Mouse (Mus musculus) liver, embryonic 15.5 days (tissue): Measurements from ENCODE around the gene Ehd4. TPM values are rescaled to one million over a fixed set of nuclear protein-coding genes. Genes with fewer than 3 reads are reported as not detected.

Source experiments
- ATAC-seq: fragments of 200-750 bp; cut with Nextera tagmentation; 2 replicates; pipeline ENCODE4 v1.8.0; 2017; ENCODE audit warnings: moderate number of reproducible peaks, mild to moderate bottlenecking, moderate library complexity; ENCODE audit not compliant: insufficient read depth
- H3K27ac ChIP-seq: fragments of 300-500 bp; sonication (generic); replicated peaks from 2 replicates; pipeline ENCODE4 v1.5.1; 2015; ENCODE audit warnings: mild to moderate bottlenecking, inconsistent platforms
- H3K27me3 ChIP-seq: fragments of 300-500 bp; sonication (generic); 2 replicates; pipeline ENCODE4 v1.6.1; 2015; ENCODE audit warnings: mild to moderate bottlenecking, inconsistent platforms
- H3K36me3 ChIP-seq: fragments of 300-500 bp; sonication (generic); replicated peaks from 2 replicates; pipeline ENCODE4 v1.6.1; 2015; ENCODE audit warnings: moderate library complexity, mild to moderate bottlenecking, inconsistent platforms
- H3K4me1 ChIP-seq: fragments of 300-500 bp; sonication (generic); replicated peaks from 2 replicates; pipeline ENCODE4 v1.6.1; 2015; ENCODE audit warnings: inconsistent platforms
- H3K4me2 ChIP-seq: fragments of 300-500 bp; sonication (generic); 2 replicates; pipeline ENCODE4 v1.6.1; 2015; ENCODE audit warnings: moderate library complexity, mild to moderate bottlenecking, inconsistent platforms
- H3K4me3 ChIP-seq: fragments of 300-500 bp; sonication (generic); replicated peaks from 2 replicates; pipeline ENCODE4 v1.5.1; 2015; ENCODE audit warnings: mild to moderate bottlenecking, inconsistent platforms
- H3K9ac ChIP-seq: fragments of 300-500 bp; sonication (generic); 2 replicates; pipeline ENCODE4 v1.6.1; 2015; ENCODE audit warnings: moderate library complexity, mild to moderate bottlenecking, inconsistent platforms
- H3K9me3 ChIP-seq: fragments of 300-500 bp; sonication (generic); replicated peaks from 2 replicates; pipeline ENCODE4 v1.6.1; 2016; ENCODE audit warnings: inconsistent platforms
- whole genome bisulfite sequencing: fragments of 180-500 bp; shearing (Covaris S2); methylation state at CpG from one replicate; pipeline ENCODE4 v1.1.7; 2015; ENCODE audit warnings: mixed read lengths; ENCODE audit not compliant: insufficient replicate concordance; 5-methylcytosine and 5-hydroxymethylcytosine counted together
- polyA plus RNA-seq: library from polyadenylated mRNA; unstranded; fragments of >200 nt; fragmentation: Nextera tagmentation; extraction: Ambion mirVana; gene quantifications from 2 replicates; pipeline ENCODE4 v1.2.1, GENCODE M21; 2015

Ehd4 gene
- polyA plus RNA-seq: 23.4 and 29.0 TPM in 2 replicates

- WGBS: 0% methylated on average over 53 of the region's 53 CpGs
- H3K4me3 ChIP-seq: peak within 1 kb of the TSS; percentile 84
- H3K4me2 ChIP-seq: peak within 1 kb of the TSS; percentile 100
- H3K4me1 ChIP-seq: peaks cover 22% of the 10 kb centered on the region
- H3K27me3 ChIP-seq: no peaks in the 10 kb centered on the region
- no peaks in the 10 kb centered on the region for H3K36me3 ChIP-seq
- ATAC-seq: peak; percentile 99
- peak within 1 kb of the TSS; percentile 88 for H3K9ac ChIP-seq
- no peaks in the 10 kb centered on the region for H3K9me3 ChIP-seq
- peak within 1 kb of the TSS; percentile 86 for H3K27ac ChIP-seq
These were observed at the start of gene Ehd4 for GRCm38 (mm10) chr2:120154361-120154894. Gene Ehd4, minus strand, starts transcription at chr2:120154606.

DNA sequence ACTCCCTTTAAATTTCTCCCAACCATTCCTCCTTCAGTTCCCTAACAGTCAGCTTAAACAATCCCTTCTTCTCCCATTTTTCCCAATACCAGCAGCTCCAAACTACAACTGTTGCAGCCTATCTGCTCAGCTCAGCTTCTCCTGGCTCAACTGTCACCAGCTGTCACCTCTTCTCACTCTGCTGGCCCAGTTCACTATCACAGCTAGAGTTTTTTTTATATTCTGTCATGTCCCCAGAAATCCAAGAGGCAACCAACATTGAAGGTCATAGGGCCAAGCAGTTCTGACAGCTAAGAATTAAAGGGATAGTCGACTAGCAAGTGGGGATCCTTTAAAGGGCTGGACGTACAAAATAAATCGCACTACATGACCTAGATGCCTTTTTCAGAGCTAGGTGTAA, 49.3 kb upstream of the Ehd4 start:
- Histone ChIP-seq H3K4me2 (no peak overlapping the region), H3K4me3 (no peak overlapping the region), H3K9me3 (no peaks in the 10 kb centered on the region), H3K4me1 (no peaks in the 10 kb centered on the region), H3K36me3 (no peaks in the 10 kb centered on the region), H3K27ac (no peak overlapping the region), H3K9ac (no peak overlapping the region), H3K27me3 (no peaks in the 10 kb centered on the region)
- WGBS: 43% methylated on average over 3 of the region's 3 CpGs
- no peak for ATAC-seq

DNA sequence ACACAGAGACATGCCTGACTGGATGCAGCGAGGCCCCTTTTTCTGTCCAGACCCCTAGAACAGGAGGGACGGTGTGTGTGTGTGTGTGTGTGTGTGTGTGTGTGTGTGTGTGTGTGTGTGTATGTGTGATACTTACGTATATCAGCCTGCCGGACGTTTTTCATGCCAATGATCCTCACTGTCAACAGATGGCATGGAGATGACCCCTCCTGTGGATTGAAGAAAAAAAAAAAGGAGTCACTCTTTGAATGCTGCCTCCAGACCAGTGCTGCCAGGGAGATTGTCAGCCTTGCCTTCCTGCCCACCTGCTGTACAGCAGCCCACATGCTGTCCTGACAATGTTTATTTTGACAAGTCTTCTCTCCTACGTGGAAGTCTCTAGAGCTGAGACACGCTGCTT, 45.7 kb upstream of the Ehd4 start:
- WGBS: 52% methylated on average over 7 of the region's 7 CpGs
- H3K4me3 ChIP-seq: no peak overlapping the region
- no peak overlapping the region for H3K4me2 ChIP-seq
- no peak overlapping the region for H3K27ac ChIP-seq
- no peaks in the 10 kb centered on the region for H3K9me3 ChIP-seq
- H3K27me3 ChIP-seq: no peaks in the 10 kb centered on the region
- no peaks in the 10 kb centered on the region for H3K36me3 ChIP-seq
- no peak overlapping the region for H3K9ac ChIP-seq
- no peaks in the 10 kb centered on the region for H3K4me1 ChIP-seq
- no peak for ATAC-seq

GRCm38 (mm10) chr2:120188174-120188573, 33.8 kb upstream of the Ehd4 start:
- Histone ChIP-seq H3K27ac (no peak overlapping the region), H3K4me2 (no peak overlapping the region), H3K36me3 (no peaks in the 10 kb centered on the region), H3K9ac (no peak overlapping the region), H3K9me3 (no peaks in the 10 kb centered on the region), H3K4me3 (no peak overlapping the region), H3K4me1 (no peaks in the 10 kb centered on the region), H3K27me3 (peaks cover 4% of the 10 kb centered on the region; the same call in 1 of the 2 replicates)
- 65% methylated on average over 4 of the region's 4 CpGs for WGBS
- no peak for ATAC-seq

- ATAC-seq: no peak
- H3K27me3 ChIP-seq: peaks cover 4% of the 10 kb centered on the region; the same call in 1 of the 2 replicates
- no peaks in the 10 kb centered on the region for H3K9me3 ChIP-seq
- no peaks in the 10 kb centered on the region for H3K4me1 ChIP-seq
- H3K27ac ChIP-seq: no peak overlapping the region
- H3K4me2 ChIP-seq: no peak overlapping the region
- no peaks in the 10 kb centered on the region for H3K36me3 ChIP-seq
- no peak overlapping the region for H3K9ac ChIP-seq
- WGBS: 72% methylated on average over 1 of the region's 1 CpGs
- H3K4me3 ChIP-seq: no peak overlapping the region
These were observed 33.2 kb upstream of the Ehd4 start for GRCm38 (mm10) chr2:120187583-120187982.

DNA sequence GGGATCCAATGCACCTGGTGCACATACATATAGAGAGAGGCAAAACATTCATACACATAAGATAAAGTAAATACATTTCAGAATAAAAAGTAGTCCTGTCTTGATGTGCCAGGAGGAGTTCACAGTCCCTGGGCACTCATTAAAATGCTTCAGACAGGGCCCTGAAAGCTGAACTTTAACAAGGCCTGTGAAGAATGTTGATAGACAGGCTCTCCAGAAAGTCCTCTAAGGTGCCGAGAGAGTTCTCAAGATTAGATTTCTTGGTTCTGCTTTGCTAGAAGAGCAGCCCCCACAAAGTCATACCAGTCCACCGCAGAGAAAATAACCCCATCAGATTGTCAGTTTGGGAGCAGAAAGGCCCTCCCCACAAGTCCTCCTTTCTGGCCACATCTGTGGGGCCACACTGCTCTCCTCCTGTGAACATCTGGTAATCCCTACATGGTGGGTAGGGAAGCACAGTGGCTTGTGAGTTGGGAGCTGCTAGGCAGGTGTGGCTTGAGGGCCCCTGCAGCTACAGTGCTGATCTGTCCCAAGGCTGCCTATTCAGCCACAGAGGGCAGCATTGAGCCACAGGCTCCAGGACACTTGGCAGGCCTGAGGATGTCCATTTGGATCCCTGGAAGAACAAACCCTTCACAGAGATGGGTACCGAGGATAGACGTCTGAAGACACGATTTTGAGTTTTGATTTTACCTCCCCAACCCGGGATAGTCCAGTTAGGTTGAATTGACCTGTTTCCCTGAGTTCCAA, 31.3 kb upstream of the Ehd4 start:
- H3K4me2 ChIP-seq: no peak overlapping the region
- no peak overlapping the region for H3K27ac ChIP-seq
- H3K4me3 ChIP-seq: no peak overlapping the region
- 67% methylated on average over 6 of the region's 6 CpGs for WGBS
- peaks cover 4% of the 10 kb centered on the region; the same call in 1 of the 2 replicates for H3K27me3 ChIP-seq
- H3K4me1 ChIP-seq: no peaks in the 10 kb centered on the region
- H3K9ac ChIP-seq: no peak overlapping the region
- H3K36me3 ChIP-seq: no peaks in the 10 kb centered on the region
- no peaks in the 10 kb centered on the region for H3K9me3 ChIP-seq
- no peak for ATAC-seq

DNA sequence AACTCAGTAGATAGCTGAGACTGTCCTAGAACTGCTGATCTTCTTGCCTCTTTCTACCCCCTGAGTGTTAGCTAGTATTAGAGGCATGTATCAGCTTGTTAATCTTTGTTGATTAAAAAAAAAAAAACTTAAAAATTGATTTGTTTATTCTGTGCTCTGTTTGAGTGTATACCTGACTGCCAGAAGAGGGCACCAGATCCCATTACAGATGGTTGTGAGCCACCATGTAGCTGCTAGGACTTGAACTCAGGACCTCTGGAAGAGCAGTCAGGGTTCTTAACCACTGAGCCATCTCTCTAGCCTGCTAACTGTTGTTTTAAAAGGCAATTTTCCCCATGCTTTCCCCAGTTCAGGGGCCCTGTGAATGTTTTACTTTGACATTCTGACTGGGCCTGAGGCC, 24.5 kb upstream of the Ehd4 start:
- H3K9ac ChIP-seq: no peak overlapping the region
- H3K27me3 ChIP-seq: 0 out of 2 replicates have a peak, but pooled peaks cover 11% of the 10 kb centered on the region
- H3K4me1 ChIP-seq: no peaks in the 10 kb centered on the region
- H3K36me3 ChIP-seq: no peaks in the 10 kb centered on the region
- H3K4me3 ChIP-seq: no peak overlapping the region
- H3K27ac ChIP-seq: no peak overlapping the region
- H3K9me3 ChIP-seq: no peaks in the 10 kb centered on the region
- no peak overlapping the region for H3K4me2 ChIP-seq
- no peak for ATAC-seq

- Histone ChIP-seq H3K4me1 (peaks cover 11% of the 10 kb centered on the region), H3K27ac (no peak overlapping the region), H3K9me3 (no peaks in the 10 kb centered on the region), H3K27me3 (0 out of 2 replicates have a peak, but pooled peaks cover 11% of the 10 kb centered on the region), H3K4me3 (no peak overlapping the region), H3K4me2 (no peak overlapping the region), H3K36me3 (no peaks in the 10 kb centered on the region), H3K9ac (no peak overlapping the region)
- ATAC-seq: no peak
- WGBS: 19% methylated on average over 10 of the region's 10 CpGs
These were observed 19.3 kb upstream of the Ehd4 start for GRCm38 (mm10) chr2:120173718-120174117.

DNA sequence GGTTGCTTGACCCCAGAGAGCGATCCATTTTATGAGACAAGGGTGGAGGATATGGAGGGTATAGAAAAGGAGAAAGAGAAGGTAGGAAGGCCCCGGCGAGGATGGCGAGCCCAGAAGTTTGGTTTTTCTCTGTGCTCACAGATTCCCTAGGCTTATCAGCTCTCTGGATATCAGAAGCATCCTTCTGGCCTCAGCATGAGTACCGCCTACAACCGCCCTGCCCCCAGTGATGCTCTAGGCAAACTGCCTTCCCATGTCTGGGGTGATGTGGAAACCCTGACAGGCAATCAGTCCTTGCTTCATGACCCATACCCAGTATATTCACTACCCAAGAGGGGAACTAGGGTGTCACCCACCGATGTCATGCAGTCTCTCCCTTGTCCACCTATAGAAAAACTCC, 17.0 kb upstream of the Ehd4 start:
- 0 out of 2 replicates have a peak, but pooled peaks have one; percentile 34 for ATAC-seq
- Histone ChIP-seq H3K4me1 (peaks cover 11% of the 10 kb centered on the region), H3K27ac (no peak overlapping the region), H3K9me3 (no peaks in the 10 kb centered on the region), H3K9ac (no peak overlapping the region), H3K4me2 (no peak overlapping the region), H3K36me3 (no peaks in the 10 kb centered on the region), H3K4me3 (no peak overlapping the region), H3K27me3 (0 out of 2 replicates have a peak, but pooled peaks cover 11% of the 10 kb centered on the region)
- WGBS: 54% methylated on average over 7 of the region's 7 CpGs

DNA sequence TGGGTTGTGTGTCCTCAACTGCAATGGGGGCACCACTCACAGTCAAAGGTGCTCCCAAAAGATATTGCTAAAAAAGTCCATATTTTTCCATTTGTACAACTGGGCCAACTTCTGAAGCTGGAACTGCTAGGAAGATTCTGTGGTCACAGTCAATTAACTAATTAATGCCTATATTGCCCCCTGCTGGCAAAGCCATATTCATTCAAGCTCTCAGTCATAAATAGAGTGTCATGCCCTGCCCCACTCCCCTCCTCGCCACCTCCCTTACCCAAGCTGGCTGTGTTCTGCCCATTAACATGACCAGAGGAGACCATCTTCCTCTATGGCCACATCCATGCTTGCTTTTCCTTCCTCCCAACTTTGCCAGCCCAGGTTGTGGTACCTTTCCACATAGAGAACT, 16.3 kb upstream of the Ehd4 start:
- Histone ChIP-seq H3K27ac (no peak overlapping the region), H3K27me3 (0 out of 2 replicates have a peak, but pooled peaks cover 11% of the 10 kb centered on the region), H3K4me3 (no peak overlapping the region), H3K4me2 (no peak overlapping the region), H3K4me1 (peaks cover 11% of the 10 kb centered on the region), H3K9ac (no peak overlapping the region), H3K36me3 (no peaks in the 10 kb centered on the region), H3K9me3 (no peaks in the 10 kb centered on the region)
- 13% methylated on average over 1 of the region's 1 CpGs for WGBS
- ATAC-seq: no peak

- H3K9ac ChIP-seq: no peak overlapping the region
- no peaks in the 10 kb centered on the region for H3K36me3 ChIP-seq
- ATAC-seq: no peak
- H3K27ac ChIP-seq: no peak overlapping the region
- no peaks in the 10 kb centered on the region for H3K9me3 ChIP-seq
- H3K4me2 ChIP-seq: no peak overlapping the region
- WGBS: 64% methylated on average over 3 of the region's 3 CpGs
- 0 out of 2 replicates have a peak, but pooled peaks cover 4% of the 10 kb centered on the region for H3K27me3 ChIP-seq
- no peak overlapping the region for H3K4me3 ChIP-seq
- peaks cover 11% of the 10 kb centered on the region for H3K4me1 ChIP-seq
These were observed 15.0 kb upstream of the Ehd4 start for GRCm38 (mm10) chr2:120169382-120169781.
